Mouse (Mus musculus) limb, embryonic 13.5 days (tissue): ENCODE measurements at regions not wholly inside any gene's neighbourhood (a gene's known extent, or its start where the extent isn't known, plus 50 kb on each side); places are given as distances from the start of the nearest gene placed in this dataset.

Experiments used
- ATAC-seq: fragments of 200-750 bp; cut with Nextera tagmentation; 2 replicates; pipeline ENCODE4 v1.8.0; 2017; ENCODE audit warnings: low read depth, moderate number of reproducible peaks, moderate TSS enrichment; ENCODE audit not compliant: low FRiP score
- H3K27ac ChIP-seq: fragments of 300-500 bp; sonication (generic); 2 replicates; pipeline ENCODE4 v1.5.1; 2015; ENCODE audit warnings: inconsistent platforms, mild to moderate bottlenecking, moderate library complexity
- H3K27me3 ChIP-seq: fragments of 300-500 bp; sonication (generic); 2 replicates; pipeline ENCODE4 v1.6.1; 2015; ENCODE audit warnings: mild to moderate bottlenecking, inconsistent platforms
- H3K36me3 ChIP-seq: fragments of 300-500 bp; sonication (generic); 2 replicates; pipeline ENCODE4 v1.6.1; 2015; ENCODE audit warnings: inconsistent platforms, mild to moderate bottlenecking, moderate library complexity
- H3K4me1 ChIP-seq: fragments of 300-500 bp; sonication (generic); 2 replicates; pipeline ENCODE4 v1.6.1; 2015; ENCODE audit warnings: inconsistent platforms
- H3K4me2 ChIP-seq: fragments of 300-500 bp; sonication (generic); replicated peaks from 2 replicates; pipeline ENCODE4 v1.6.1; 2015; ENCODE audit warnings: inconsistent platforms, mild to moderate bottlenecking, moderate library complexity
- H3K4me3 ChIP-seq: fragments of 300-500 bp; sonication (generic); 2 replicates; pipeline ENCODE4 v1.5.1; 2015; ENCODE audit warnings: moderate library complexity, mild to moderate bottlenecking, inconsistent platforms
- H3K9ac ChIP-seq: fragments of 300-500 bp; sonication (generic); 2 replicates; pipeline ENCODE4 v1.6.1; 2015; ENCODE audit warnings: mild to moderate bottlenecking, inconsistent platforms
- H3K9me3 ChIP-seq: fragments of 300-500 bp; sonication (generic); 2 replicates; pipeline ENCODE4 v1.6.1; 2016; ENCODE audit warnings: inconsistent platforms
- WGBS: fragments of 180-500 bp; shearing (Covaris S2); methylation state at CpG from one replicate; pipeline ENCODE4 v1.1.7; 2015; 5-methylcytosine and 5-hydroxymethylcytosine counted together

- no peak overlapping the region for H3K9ac ChIP-seq
- no peak overlapping the region for H3K27ac ChIP-seq
- no peak for ATAC-seq
- WGBS, result 75% methylated on average over 5 of the region's 5 CpGs
- no peak overlapping the region for H3K4me2 ChIP-seq
- no peaks in the 10 kb centered on the region for H3K27me3 ChIP-seq
- no peaks in the 10 kb centered on the region for H3K36me3 ChIP-seq
- H3K4me3 ChIP-seq, result no peak overlapping the region
- 0 out of 2 replicates have a peak, but pooled peaks cover 12% of the 10 kb centered on the region for H3K9me3 ChIP-seq
- H3K4me1 ChIP-seq, result no peaks in the 10 kb centered on the region
These were observed 113.5 kb downstream of the Tfcp2l1 start for GRCm38 (mm10) chr1:118741286-118741685.

- no peak overlapping the region for H3K4me3 ChIP-seq
- H3K9ac ChIP-seq, result no peak overlapping the region
- WGBS, result 68% methylated on average over 5 of the region's 5 CpGs
- no peaks in the 10 kb centered on the region for H3K27me3 ChIP-seq
- 0 out of 2 replicates have a peak, but pooled peaks cover 4% of the 10 kb centered on the region for H3K9me3 ChIP-seq
- no peaks in the 10 kb centered on the region for H3K36me3 ChIP-seq
- ATAC-seq, result no peak
- no peaks in the 10 kb centered on the region for H3K4me1 ChIP-seq
- H3K4me2 ChIP-seq, result no peak overlapping the region
- H3K27ac ChIP-seq, result no peak overlapping the region
These were observed 120.5 kb downstream of the Tfcp2l1 start for GRCm38 (mm10) chr1:118748196-118748595.

DNA sequence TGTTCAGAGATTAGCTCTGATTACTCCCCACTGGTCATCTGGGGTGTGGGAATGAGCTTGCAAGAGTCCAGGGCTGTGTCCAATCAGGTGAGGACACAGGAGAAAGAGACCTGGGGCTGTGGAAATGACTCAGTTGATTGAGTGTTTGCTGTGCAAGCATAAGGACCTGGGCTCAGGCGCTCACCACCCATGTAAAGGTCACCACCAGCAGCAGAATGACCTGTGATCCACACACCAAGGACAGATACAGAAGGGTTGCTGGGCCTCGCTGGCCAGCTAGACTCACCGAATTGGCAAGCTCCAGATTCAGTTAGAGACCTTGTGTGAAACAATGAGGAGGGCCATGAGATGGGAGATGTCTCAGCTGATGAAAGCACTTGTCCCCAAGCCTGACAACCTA is 125.1 kb downstream of the Tfcp2l1 start:
- 88% methylated on average over 3 of the region's 3 CpGs for WGBS
- Histone ChIP-seq H3K27ac (no peak overlapping the region), H3K9ac (no peak overlapping the region), H3K4me3 (no peak overlapping the region), H3K4me2 (no peak overlapping the region), H3K36me3 (no peaks in the 10 kb centered on the region), H3K27me3 (no peaks in the 10 kb centered on the region), H3K4me1 (peaks cover 10% of the 10 kb centered on the region), H3K9me3 (no peaks in the 10 kb centered on the region)
- no peak for ATAC-seq

GRCm38 (mm10) chr1:118756171-118756865 is 128.6 kb downstream of the Tfcp2l1 start:
- Histone ChIP-seq H3K4me3 (no peak overlapping the region), H3K27ac (no peak overlapping the region), H3K9ac (no peak overlapping the region), H3K4me1 (peaks cover 15% of the 10 kb centered on the region), H3K4me2 (no peak overlapping the region), H3K27me3 (no peaks in the 10 kb centered on the region), H3K36me3 (no peaks in the 10 kb centered on the region), H3K9me3 (no peaks in the 10 kb centered on the region)
- WGBS, result 41% methylated on average over 9 of the region's 9 CpGs
- no peak for ATAC-seq

- no peak for ATAC-seq
- no peak overlapping the region for H3K4me2 ChIP-seq
- H3K4me3 ChIP-seq, result no peak overlapping the region
- H3K9ac ChIP-seq, result no peak overlapping the region
- H3K27ac ChIP-seq, result no peak overlapping the region
- H3K27me3 ChIP-seq, result no peaks in the 10 kb centered on the region
- H3K36me3 ChIP-seq, result no peaks in the 10 kb centered on the region
- WGBS, result 76% methylated on average over 3 of the region's 4 CpGs
- H3K4me1 ChIP-seq, result peaks cover 15% of the 10 kb centered on the region
- H3K9me3 ChIP-seq, result no peaks in the 10 kb centered on the region
These were observed 129.7 kb downstream of the Tfcp2l1 start for GRCm38 (mm10) chr1:118757340-118758030.

DNA sequence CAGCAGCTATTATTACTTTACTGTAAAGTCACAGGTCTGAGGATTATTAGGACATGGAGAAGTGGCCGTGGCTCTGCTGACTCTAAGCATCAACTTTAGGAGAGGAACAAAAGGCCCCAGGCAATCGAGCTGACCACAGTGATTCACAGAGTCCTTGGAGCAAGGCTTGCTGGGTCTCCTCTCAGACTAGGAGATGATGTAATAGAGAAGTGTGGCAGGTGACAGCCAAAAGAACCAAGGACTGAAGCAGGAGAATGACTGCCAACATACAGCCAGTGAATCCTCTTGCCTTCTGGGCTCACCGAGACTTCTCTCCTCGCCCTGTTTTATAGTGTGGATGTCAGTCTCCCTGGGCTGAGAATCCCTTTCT is 130.3 kb downstream of the Tfcp2l1 start:
- 70% methylated on average over 4 of the region's 4 CpGs for WGBS
- H3K4me1 ChIP-seq, result peaks cover 15% of the 10 kb centered on the region
- ATAC-seq, result no peak
- no peaks in the 10 kb centered on the region for H3K9me3 ChIP-seq
- no peak overlapping the region for H3K4me3 ChIP-seq
- no peaks in the 10 kb centered on the region for H3K27me3 ChIP-seq
- no peak overlapping the region for H3K9ac ChIP-seq
- H3K4me2 ChIP-seq, result no peak overlapping the region
- H3K36me3 ChIP-seq, result no peaks in the 10 kb centered on the region
- no peak overlapping the region for H3K27ac ChIP-seq

GRCm38 (mm10) chr1:118759141-118759932 is 131.6 kb downstream of the Tfcp2l1 start:
- Histone ChIP-seq H3K27ac (no peak overlapping the region), H3K27me3 (no peaks in the 10 kb centered on the region)
- WGBS, result 13% methylated on average over 7 of the region's 7 CpGs

GRCm38 (mm10) chr1:118765525-118765924 is 137.8 kb downstream of the Tfcp2l1 start:
- H3K9ac ChIP-seq, result no peak overlapping the region; the same call in 1 of the 2 replicates
- WGBS, result 55% methylated on average over 9 of the region's 9 CpGs
- no peak overlapping the region for H3K4me2 ChIP-seq
- H3K4me1 ChIP-seq, result peaks cover 5% of the 10 kb centered on the region; the same call in 1 of the 2 replicates
- H3K4me3 ChIP-seq, result no peak overlapping the region
- H3K36me3 ChIP-seq, result no peaks in the 10 kb centered on the region
- no peak overlapping the region for H3K27ac ChIP-seq
- H3K27me3 ChIP-seq, result no peaks in the 10 kb centered on the region
- ATAC-seq, result no peak
- no peaks in the 10 kb centered on the region for H3K9me3 ChIP-seq

More at GRCm38 (mm10) chr1:118759141-118759932, 131.6 kb downstream of the Tfcp2l1 start:
- ATAC-seq, result peak; percentile 86
- no peak overlapping the region for H3K4me3 ChIP-seq
- no peaks in the 10 kb centered on the region for H3K36me3 ChIP-seq
- H3K4me1 ChIP-seq, result peaks cover 15% of the 10 kb centered on the region
- no peaks in the 10 kb centered on the region for H3K9me3 ChIP-seq
- peak overlapping the region; percentile 38 for H3K4me2 ChIP-seq
- no peak overlapping the region for H3K9ac ChIP-seq

- Histone ChIP-seq H3K9me3 (no peaks in the 10 kb centered on the region), H3K4me3 (no peak overlapping the region), H3K9ac (no peak overlapping the region), H3K4me2 (no peak overlapping the region), H3K4me1 (peaks cover 9% of the 10 kb centered on the region; the same call in 1 of the 2 replicates), H3K27me3 (no peaks in the 10 kb centered on the region), H3K36me3 (no peaks in the 10 kb centered on the region), H3K27ac (no peak overlapping the region)
- peak; percentile 30; the same call in 1 of the 2 replicates for ATAC-seq
- 24% methylated on average over 4 of the region's 4 CpGs for WGBS
These were observed 141.1 kb downstream of the Tfcp2l1 start for GRCm38 (mm10) chr1:118768831-118769230.

- Histone ChIP-seq H3K27me3 (no peaks in the 10 kb centered on the region), H3K4me2 (no peak overlapping the region), H3K27ac (no peak overlapping the region), H3K9me3 (no peaks in the 10 kb centered on the region), H3K9ac (no peak overlapping the region), H3K36me3 (no peaks in the 10 kb centered on the region), H3K4me1 (peaks cover 10% of the 10 kb centered on the region), H3K4me3 (no peak overlapping the region)
- WGBS, result 19% methylated on average over 9 of the region's 9 CpGs
- ATAC-seq, result no peak
These were observed 144.5 kb downstream of the Tfcp2l1 start for GRCm38 (mm10) chr1:118772261-118772660.

DNA sequence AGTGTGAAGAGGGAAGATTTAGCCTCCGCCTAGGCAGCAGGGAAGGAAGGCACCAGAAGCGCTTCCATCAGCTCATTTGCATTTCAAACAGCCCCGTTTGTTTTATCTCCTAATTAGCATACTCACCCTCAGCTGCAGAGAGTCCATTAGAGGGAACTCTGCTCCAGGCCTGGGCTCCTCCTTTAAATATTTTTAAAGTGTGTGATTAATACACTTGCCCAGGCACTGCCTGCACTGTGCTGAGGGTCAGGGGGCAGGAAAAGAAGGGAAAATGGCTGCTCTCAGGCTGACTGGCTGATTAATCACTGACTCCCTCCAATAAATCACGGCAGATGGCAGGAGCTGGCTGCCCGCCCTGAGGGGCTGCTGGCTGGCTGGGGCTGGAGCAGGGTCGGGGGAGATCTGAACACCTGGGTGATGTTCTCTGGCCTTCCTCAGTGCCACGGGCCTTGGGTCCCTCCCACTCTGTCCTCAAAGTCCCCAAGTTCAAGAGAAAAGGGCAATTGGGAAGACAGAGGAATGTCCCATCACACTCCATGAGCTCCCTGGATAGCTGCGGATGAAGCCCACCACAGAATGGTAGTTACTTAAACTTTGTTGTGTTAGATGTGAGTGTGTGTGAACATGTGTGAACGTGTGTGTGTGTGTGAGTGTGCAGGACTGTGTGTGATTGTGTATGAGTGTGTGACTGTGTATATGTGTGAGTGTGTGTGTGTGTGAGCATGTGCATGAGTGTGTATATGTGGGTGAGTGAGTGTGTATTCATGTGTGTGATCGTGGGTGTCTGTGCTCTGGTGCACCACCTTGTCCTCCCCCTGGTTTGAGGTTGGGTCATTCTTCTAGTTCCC is 149.1 kb downstream of the Tfcp2l1 start:
- Histone ChIP-seq H3K4me3 (no peak overlapping the region), H3K9me3 (no peaks in the 10 kb centered on the region), H3K4me2 (no peak overlapping the region), H3K27me3 (no peaks in the 10 kb centered on the region), H3K27ac (no peak overlapping the region), H3K36me3 (no peaks in the 10 kb centered on the region), H3K4me1 (peaks cover 7% of the 10 kb centered on the region), H3K9ac (no peak overlapping the region)
- no peak for ATAC-seq
- WGBS, result 27% methylated on average over 10 of the region's 10 CpGs
